Mouse (Mus musculus) effector memory CD4-positive, alpha-beta T cell, adult 7 months (primary cell): ENCODE data around the gene Ceacam12. TPM values are rescaled to one million over a fixed set of nuclear protein-coding genes. Genes with fewer than 3 reads are reported as not detected.

Source experiments
- polyA plus RNA-seq: library from polyadenylated mRNA; unstranded; fragments of 100-300 nt; shearing (Covaris generic); gene quantifications from one replicate; pipeline ENCODE4 v1.2.1, GENCODE M21; 2017

Gene Ceacam12
- not detected for polyA plus RNA-seq

DNA sequence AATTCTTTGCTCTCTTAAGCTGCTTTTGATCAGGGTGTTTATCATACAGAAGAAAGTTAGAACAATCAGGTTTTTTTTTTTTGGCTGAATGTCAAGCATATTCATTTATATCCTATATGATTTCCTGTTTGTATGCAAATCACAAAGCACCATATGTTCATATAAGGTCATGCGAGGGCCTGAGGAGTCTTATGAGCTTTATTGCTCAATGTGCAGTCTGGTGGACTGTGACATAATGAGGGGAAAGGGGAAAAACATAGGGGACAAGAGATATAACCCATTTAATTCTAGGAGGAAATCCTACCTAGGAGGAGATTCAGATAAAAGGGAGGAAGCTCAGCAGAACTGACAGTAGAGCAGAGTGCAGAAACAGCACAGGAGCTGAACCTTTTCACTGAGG lies at the start of gene Ceacam12:
Ceacam12 (plus strand) TSS at position 301 of the 400 bp plus-strand sequence.

Other genes starting within 250 kb of the Ceacam12 start
- not detected for gene Gm5155, start 194.2 kb upstream of the Ceacam12 start, polyA plus RNA-seq
- gene Ceacam11, start 93.8 kb upstream of the Ceacam12 start, polyA plus RNA-seq, result not detected
- gene Ceacam13, start 56.0 kb upstream of the Ceacam12 start, polyA plus RNA-seq, result not detected
- gene Igfl3, start 110.6 kb downstream of the Ceacam12 start, polyA plus RNA-seq, result not detected
- gene Mill1, start 179.4 kb downstream of the Ceacam12 start, polyA plus RNA-seq, result not detected